Mouse (Mus musculus) neutrophil, adult 65 days (primary cell): Measurements from ENCODE around the gene Cd300c2. TPM values are rescaled to one million over a fixed set of nuclear protein-coding genes. Genes with fewer than 3 reads are reported as not detected.

Experiments used
- total RNA-seq: library from RNA; stranded (reverse); gene quantifications from 2 replicates; pipeline ENCODE4 v1.2.4, GENCODE M21; 2023

The Cd300c2 gene
- 61.3 and 64.0 TPM in 2 replicates for total RNA-seq

GRCm38 (mm10) chr11:115001474-115002040 lies at the start of gene Cd300c2:
Cd300c2 (minus strand) TSS chr11:115001880.

GRCm38 (mm10) chr11:115048259-115048658 lies 46.6 kb upstream of the Cd300c2 start, which contains the start of gene Cd300ld3:
Cd300ld3 (minus strand) TSS chr11:115048409.

GRCm38 (mm10) chr11:115037669-115038068 lies 36.0 kb upstream of the Cd300c2 start, which contains the start of gene Cd300ld5:
Cd300ld5 (minus strand) TSS chr11:115037769.

GRCm38 (mm10) chr11:115026912-115027311 lies 25.2 kb upstream of the Cd300c2 start, which contains the start of gene Cd300ld4:
Cd300ld4 (minus strand) TSS chr11:115027012.

GRCm38 (mm10) chr11:115016093-115016492 lies 14.4 kb upstream of the Cd300c2 start, which contains the start of gene Cd300ld2:
Cd300ld2 (minus strand) TSS chr11:115016193.

GRCm38 (mm10) chr11:114989793-114990192 lies 11.9 kb downstream of the Cd300c2 start, which contains the start of gene Cd300ld:
Cd300ld (minus strand) TSS chr11:114989922.

GRCm38 (mm10) chr11:114968752-114969207 lies 32.9 kb downstream of the Cd300c2 start, which contains the start of gene Cd300c:
Cd300c (minus strand) TSS chr11:114969157.

Other genes with a start within 250 kb of the Cd300c2 start
- gene Kif19a, start 236.5 kb downstream of the Cd300c2 start, total RNA-seq: 0.23 and 0.73 TPM in 2 replicates
- not detected in 2 replicates for gene Btbd17, start 205.9 kb downstream of the Cd300c2 start, total RNA-seq
- not detected in 2 replicates for gene Gpr142, start 203.0 kb downstream of the Cd300c2 start, total RNA-seq
- gene Gprc5c, start 150.7 kb downstream of the Cd300c2 start, total RNA-seq: 5.0 and 7.0 TPM in 2 replicates
- gene Cd300a, start 111.8 kb downstream of the Cd300c2 start, total RNA-seq: 61.7 and 68.2 TPM in 2 replicates
- gene Cd300lb, start 67.5 kb downstream of the Cd300c2 start, total RNA-seq: 114 and 127 TPM in 2 replicates
- 0.66 TPM in 1 of 2 replicates, not detected in the other for gene Cd300c, start 32.7 kb downstream of the Cd300c2 start, total RNA-seq
- 104 and 111 TPM in 2 replicates for gene Cd300ld, start 12.0 kb downstream of the Cd300c2 start, total RNA-seq
- not detected in 2 replicates for gene Cd300ld2, start 14.3 kb upstream of the Cd300c2 start, total RNA-seq
- not detected in 2 replicates for gene Cd300ld4, start 25.1 kb upstream of the Cd300c2 start, total RNA-seq
- 6.3 and 17.1 TPM in 2 replicates for gene Cd300ld5, start 35.9 kb upstream of the Cd300c2 start, total RNA-seq
- gene Cd300ld3, start 46.5 kb upstream of the Cd300c2 start, total RNA-seq: 6.4 and 10.6 TPM in 2 replicates
- gene Cd300e, start 60.3 kb upstream of the Cd300c2 start, total RNA-seq: 0.36 and 0.66 TPM in 2 replicates
- gene Rab37, start 89.6 kb upstream of the Cd300c2 start, total RNA-seq: 11.4 and 12.3 TPM in 2 replicates
- 194 and 231 TPM in 2 replicates for gene Cd300lf, start 132.1 kb upstream of the Cd300c2 start, total RNA-seq
- 170 and 194 TPM in 2 replicates for gene Slc9a3r1, start 161.5 kb upstream of the Cd300c2 start, total RNA-seq
- 40.2 and 61.4 TPM in 2 replicates for gene Tmem104, start 185.6 kb upstream of the Cd300c2 start, total RNA-seq
- gene Nat9, start 186.0 kb upstream of the Cd300c2 start, total RNA-seq: 18.7 and 19.1 TPM in 2 replicates